Mouse (Mus musculus) cerebellum, postnatal 36 days (tissue): Measurements from ENCODE around the gene Tmem229a.

Experiments
- DNase-seq, 2 experiments: peaks; one replicate each; pipeline ENCODE4 v3.0.0; 2021 to 2022; ENCODE audit warnings: mixed read lengths in 2 of 2

Gene Tmem229a

GRCm38 (mm10) chr6:24955946-24956585 is at the start of gene Tmem229a:
Tmem229a (minus strand) TSS chr6:24956297.
- peak; percentile 77 to 78 for DNase-seq

GRCm38 (mm10) chr6:24993754-24994153 is 37.7 kb upstream of the Tmem229a start:
- DNase-seq: no peak

DNA sequence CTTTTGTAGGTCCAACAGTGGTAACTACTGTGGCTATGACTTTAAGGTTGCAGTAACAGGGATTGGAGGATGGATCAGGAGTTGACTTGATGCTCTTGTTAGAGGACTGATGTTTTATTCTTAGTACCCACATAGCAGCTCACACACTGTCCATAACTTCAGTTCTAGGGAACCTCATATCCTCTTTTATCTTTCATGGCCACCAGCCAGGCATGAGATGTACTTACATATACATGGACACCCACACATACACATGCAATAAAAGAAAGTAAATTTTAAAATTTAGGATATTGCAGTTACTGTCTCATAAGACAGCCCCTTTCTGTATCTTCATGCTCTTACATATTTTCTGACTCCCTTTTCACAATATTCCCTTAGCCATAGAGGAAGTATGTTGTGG is 33.7 kb upstream of the Tmem229a start:
- no peak for DNase-seq

- DNase-seq: no peak
Measured at GRCm38 (mm10) chr6:24976176-24976575, 20.1 kb upstream of the Tmem229a start.

DNA sequence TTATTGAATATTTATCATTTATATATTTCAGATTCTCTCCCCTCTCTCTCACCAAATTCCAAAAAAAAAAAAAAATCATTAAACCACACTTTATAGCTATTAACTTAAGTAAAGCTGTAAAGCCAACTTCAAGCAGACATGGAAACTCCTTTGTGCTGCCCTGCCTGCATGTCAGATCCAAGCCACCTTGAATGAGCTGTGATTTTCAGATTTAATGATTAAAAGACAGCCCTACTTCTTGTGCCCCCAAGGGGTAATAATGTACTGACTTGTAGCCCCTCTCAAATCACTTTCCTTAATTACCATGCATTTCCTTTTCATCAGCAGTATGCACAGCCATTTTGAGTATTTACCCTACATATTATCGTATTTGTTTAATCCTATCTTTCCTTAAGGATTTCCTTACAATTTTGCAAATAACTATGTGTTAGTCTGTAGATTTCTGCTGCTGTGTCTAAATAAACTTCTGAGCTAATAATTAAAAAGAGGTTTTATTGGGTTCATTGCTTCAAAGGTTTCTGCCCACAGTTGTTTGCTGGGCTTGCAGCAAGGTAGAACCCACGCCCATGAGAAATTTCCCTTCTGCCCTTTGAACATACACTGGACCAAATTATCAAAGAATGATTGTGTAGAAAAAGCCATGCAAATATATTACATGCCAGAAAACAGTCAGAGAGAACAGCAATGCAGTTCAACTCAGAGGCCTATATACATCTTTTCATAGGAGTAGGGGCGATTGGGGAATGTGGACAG is 12.6 kb upstream of the Tmem229a start:
- DNase-seq: no peak

- DNase-seq: no peak
Measured at GRCm38 (mm10) chr6:24967726-24968125, 11.6 kb upstream of the Tmem229a start.

- DNase-seq: no peak
Measured at GRCm38 (mm10) chr6:24966010-24966682, 10.0 kb upstream of the Tmem229a start.

DNA sequence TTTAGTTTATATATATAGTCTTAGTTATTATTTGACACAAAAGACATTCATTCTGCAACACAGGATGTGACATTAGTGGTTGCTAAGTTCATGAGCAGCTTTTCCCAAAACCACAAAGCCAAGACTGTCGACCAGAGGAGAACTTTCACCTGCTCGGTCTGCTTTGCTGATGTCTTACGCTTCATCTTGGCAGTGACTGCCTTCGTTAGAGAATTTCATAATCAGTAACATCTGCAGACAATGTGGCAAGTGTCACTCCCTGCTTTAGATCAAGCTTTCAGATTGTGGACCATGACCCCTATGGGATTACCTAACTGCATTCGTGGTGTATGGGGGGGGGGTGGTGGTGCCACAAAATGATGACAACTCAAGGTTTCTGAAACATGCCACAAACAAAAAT is 7.7 kb upstream of the Tmem229a start:
- DNase-seq: no peak

DNA sequence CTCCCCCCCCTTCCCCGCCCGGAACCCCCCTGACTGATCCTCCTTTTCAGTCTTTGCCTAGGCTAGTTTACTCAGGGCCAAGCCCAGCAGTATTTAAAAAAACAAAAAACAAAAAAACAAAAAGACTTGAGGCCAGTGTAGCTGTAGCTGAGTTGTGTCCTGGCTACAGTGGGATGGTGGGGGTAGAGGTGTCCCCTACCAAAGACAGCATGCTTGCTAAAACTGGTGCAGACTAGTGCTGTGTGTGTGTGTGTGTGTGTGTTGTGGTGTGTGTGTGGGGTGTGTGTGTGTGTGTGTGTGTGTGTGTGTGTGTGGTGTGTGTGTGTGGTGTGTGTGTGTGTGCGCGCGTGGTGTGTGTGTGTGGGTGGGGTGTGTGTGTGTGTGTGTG is 483 bp upstream of the Tmem229a start:
- DNase-seq: peak in 1 of 2 experiments; percentile 7

GRCm38 (mm10) chr6:24955131-24955945 is 759 bp downstream of the Tmem229a start:
- peak; percentile 61 to 62 for DNase-seq

GRCm38 (mm10) chr6:24954126-24954525 is 2.0 kb downstream of the Tmem229a start:
- DNase-seq: no peak

GRCm38 (mm10) chr6:24952341-24952740 is 3.8 kb downstream of the Tmem229a start:
- DNase-seq: no peak

GRCm38 (mm10) chr6:24950669-24951068 is 5.4 kb downstream of the Tmem229a start:
- no peak for DNase-seq

- peak; percentile 31 to 35 for DNase-seq
Measured at GRCm38 (mm10) chr6:24925076-24925785, 30.9 kb downstream of the Tmem229a start.

- DNase-seq: no peak
Measured at GRCm38 (mm10) chr6:24913591-24913990, 42.5 kb downstream of the Tmem229a start.

- DNase-seq: no peak
Measured at GRCm38 (mm10) chr6:24910728-24911105, 45.4 kb downstream of the Tmem229a start.

DNA sequence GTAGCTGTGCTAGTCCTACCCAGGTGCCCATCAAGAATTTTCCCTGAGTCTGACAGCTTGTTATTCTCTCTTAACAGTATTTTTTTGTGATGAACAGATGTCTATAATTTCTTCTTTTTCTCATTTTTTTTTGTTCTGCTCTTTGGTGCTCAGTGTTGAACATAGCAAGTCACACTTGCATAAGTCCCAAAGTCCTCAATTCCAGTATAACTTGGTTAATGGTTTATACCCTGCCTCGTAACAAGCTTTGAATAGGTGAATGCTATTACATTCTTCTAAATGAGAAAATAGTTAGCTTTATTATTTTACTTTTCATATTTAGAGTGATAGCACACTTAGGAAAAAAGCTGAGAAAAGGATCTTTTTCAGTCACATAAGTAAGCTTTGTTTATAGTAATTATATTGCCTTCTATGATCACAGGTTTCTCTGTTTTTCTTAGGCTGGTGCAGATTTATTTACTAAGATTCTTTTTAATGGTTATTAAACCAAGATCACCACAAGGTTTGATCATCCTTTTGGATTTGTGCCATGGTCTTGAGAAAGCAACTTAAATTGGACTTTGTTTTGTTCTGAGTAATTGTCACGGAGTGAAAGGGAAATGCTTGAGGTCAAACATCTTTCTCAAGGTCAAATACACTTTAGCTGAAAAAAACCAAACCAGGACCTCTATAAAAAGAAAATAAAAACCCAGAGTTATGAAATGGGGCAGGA is 45.9 kb downstream of the Tmem229a start:
- no peak for DNase-seq

DNA sequence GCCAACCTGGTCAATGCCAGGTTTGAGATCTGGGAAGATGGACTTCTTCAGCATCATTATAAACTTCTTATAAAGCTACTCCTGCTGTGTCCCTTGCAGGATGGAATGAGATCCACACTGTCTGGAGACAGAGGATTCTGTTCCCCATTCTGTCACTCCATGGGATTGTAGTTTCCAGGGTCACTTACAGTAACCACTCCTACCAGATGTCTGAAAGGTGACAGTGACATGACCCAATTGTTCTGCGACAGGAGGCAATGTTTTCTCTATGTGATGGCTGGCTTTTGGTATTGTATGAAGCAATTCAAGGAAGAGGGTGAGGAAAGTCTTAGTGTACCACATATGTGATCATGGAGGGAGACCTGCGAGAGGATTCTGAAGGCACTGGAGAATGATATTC is 48.3 kb downstream of the Tmem229a start:
- DNase-seq: no peak

DNA sequence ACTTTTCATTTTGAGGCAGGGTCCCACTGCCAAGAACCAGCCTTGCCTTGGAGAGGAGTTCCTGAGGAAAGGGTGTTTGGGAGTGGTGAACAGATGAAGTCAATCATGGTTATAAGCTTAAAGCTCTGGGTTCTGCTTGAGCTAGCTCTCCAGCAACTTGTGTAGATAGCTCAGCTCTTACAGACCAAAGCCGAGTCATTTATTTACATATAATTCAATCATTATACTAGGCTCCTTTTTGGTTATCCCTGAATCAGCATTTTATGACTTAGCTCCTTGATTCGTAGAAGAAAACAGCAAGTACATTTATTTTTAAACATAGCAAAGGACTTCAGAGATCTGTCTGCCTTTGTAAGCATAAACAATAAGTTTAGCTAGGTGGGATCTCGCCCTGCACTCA is 51.0 kb downstream of the Tmem229a start:
- no peak for DNase-seq
